Mouse (Mus musculus): ENCODE data around the gene Abcc6. TPM values are rescaled to one million over a fixed set of nuclear protein-coding genes. Genes with fewer than 3 reads are reported as not detected.

Abcc6 gene
- 1 to 10 TPM; 1.6 to 3.8 TPM for total RNA-seq (2021)

DNA sequence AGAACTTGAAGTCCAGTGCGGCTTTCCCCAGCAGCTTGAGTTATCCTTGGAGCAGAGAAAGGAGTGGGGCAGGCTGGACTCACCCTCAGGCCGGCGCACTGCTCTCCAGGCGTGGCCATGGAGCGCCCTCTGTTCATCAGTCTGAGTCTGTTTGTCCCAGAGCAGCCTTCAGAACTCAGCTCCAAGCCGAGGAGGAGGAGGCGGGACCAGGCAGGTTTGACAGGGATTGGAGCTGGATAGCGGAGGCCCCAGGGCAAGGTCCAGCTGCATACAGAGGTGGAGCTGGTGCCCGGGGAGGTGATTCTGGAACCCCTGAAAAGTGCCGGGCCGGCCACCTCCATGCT, at the start of gene Abcc6:
TSS of gene Abcc6 (minus strand) at position 158 of the 344 bp plus-strand sequence.
- intact Hi-C loops (cut with DNase I): no loop called here

DNA sequence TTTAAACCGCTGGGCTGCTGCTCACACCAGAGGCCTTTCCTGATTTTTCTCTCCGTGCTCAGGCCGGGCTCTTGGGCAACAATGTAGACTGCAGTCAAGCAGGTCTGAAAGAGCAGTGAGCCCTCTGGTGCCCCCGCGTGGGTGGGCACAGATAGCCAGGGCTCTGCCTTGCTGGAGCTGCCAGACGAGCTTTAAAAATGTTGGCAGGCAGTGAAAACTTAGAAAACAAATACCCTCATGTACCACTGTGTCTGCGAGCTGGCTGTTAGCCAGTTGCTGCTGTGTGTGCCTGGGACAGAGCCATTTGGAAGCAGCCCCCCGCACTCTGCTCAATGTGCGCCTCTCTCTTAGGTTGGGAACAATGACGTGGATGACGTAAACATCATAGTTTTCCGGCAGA, 47.6 kb upstream of the Abcc6 start:
- intact Hi-C loops (cut with DNase I): no loop called here
- no peak for DNase-seq (ENCODE audit: low spot score in 2 of 2)

More for the DNA sequence above, at the start of gene Abcc6:
- DNase-seq (ENCODE audit: low spot score in 2 of 2): no peak

DNA sequence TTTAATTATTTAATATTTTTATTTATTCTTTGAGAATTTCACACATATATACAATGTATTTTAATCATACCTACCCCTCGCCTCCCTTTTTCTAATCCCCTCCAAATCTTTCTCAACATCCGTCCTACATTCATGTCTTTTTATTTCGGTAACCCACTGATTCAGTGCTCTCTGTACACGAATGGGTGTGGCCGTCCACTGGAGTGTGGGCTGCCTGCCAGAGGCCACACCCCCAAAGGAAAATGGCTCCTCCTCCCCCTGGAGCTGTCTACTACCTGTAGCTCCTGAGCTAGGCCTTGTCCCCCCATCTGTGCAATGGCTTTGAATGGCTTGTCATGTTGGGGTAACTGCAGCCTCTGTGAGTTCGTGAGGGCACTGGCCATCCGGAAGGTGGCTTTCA, 46.7 kb upstream of the Abcc6 start:
- intact Hi-C loops (cut with DNase I): no loop called here
- DNase-seq (ENCODE audit: low spot score in 2 of 2): no peak

DNA sequence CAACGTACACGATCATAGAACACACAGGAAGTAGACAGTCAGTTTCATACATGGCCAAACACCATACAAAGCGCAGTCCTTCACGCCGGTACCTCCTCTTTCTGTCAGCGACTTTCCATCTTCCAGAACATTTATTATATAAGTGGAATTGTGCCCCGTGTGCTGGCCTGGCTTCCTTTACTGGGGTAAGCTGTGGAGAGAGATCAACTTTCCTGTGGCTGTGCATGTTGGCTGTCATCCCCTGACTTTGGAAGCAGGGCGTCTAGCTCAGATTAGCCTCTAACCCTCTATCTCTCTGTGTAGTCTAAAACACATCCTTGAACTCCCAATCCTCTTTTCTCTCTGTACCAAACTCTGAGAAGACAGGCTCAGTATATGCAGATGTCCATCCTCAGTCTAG, 38.7 kb upstream of the Abcc6 start:
- intact Hi-C loops (cut with DNase I): no loop called here
- DNase-seq (ENCODE audit: low spot score in 2 of 2): no peak

DNA sequence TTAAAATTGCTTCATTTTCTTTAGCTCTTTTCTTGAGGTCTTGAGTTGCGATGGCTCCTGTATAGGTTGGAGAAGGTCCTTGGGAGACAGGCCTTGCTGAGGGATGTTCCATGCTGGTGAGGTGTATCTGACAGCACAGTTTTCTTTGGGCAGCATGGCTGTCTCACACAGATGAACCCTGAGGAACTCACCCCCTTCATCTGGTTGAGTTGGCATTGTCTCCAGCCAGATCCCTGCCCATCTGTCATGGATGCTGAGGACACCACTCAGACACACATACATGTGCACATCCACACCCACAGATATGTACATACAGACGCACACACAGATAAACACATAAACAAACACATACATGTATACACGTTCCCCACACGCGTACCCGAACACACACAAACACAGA, 33.2 kb upstream of the Abcc6 start:
- no peak for DNase-seq (ENCODE audit: low spot score in 2 of 2)
- intact Hi-C loops (cut with DNase I): no loop called here

DNA sequence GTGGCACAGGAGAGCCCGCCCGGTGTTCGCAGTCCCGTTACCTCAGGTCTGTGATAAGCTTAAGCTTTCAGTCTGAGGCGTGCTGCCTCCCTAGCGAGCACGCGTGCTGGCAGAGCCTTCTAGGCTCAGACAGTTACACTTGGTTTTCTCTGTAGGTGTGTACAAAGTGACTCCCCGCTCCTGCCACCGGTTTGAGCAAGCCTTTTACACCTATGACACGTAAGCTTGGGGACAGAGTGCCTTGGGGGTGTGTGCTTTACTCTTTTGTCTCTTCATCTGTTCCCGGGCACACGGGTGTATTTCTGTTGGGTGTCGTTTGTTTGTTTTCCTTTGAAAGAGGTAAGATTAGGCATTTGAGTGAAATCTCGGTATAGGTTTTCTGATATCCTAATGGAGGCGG, 31.5 kb upstream of the Abcc6 start:
- no peak for DNase-seq (ENCODE audit: low spot score in 2 of 2)
- intact Hi-C loops (cut with DNase I): no loop called here

DNA sequence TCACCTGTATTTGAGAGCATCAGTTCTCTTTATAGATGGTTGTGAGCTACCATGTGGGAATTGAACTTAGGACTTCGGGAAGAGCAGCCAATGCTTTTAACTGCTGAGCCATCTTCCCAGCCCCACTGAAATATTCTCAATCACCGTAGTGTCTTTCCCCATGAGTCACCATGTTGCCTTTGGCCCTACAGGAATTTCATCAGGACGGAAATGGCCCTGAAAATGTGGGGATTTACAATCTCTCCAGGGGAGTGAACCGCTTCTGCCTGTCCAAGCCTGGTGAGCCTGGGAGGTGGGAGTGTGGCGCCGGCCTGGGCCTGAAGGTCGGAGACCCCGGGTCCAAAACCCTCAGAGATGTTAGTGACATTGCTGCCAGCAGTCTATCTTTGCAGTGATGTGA, 30.6 kb upstream of the Abcc6 start:
- DNase-seq (ENCODE audit: low spot score in 2 of 2): no peak
- intact Hi-C loops (cut with DNase I): no loop called here

DNA sequence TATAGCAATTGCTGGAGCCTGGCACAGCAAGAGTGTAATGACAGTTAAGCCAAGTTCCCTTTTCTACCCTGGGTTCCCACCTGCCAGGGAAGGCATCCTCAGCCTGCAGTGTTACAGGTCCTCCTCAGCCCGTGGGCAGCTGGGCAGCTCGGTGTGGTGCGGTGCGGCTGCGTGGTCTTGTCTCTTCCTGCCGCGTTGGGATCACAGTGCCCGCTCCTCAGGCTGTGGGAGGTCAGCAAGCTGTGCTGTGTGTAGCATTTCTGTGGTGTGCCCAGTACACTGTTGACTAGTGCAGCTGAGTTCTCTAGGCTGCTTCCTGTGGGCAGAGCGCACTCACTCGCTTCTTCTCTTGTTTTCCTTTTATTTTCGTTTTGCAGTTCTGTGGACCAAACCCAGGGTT, 28.8 kb upstream of the Abcc6 start:
- DNase-seq (ENCODE audit: low spot score in 2 of 2): no peak
- intact Hi-C loops (cut with DNase I): no loop called here

DNA sequence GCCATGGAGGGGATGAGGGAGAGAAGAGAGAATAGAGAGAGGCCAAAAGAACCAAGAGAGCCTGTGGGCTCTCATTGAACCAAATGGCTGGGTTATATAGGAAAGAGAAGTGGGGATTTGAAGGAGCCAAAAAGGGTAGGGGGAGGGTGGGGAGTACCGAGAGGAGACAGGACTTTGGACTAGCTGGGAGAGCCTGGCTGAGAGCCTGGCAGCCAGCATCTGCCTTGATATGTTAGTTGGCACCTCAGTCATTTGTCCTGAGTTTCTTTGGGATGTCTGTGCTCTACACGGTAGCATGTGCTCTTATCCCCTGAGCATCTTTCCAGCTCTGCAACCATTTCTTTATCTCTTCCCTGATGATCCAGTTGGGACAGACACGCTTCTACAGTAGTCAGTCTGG, 23.5 kb upstream of the Abcc6 start:
- intact Hi-C loops (cut with DNase I): no loop called here
- DNase-seq (ENCODE audit: low spot score in 2 of 2): no peak

DNA sequence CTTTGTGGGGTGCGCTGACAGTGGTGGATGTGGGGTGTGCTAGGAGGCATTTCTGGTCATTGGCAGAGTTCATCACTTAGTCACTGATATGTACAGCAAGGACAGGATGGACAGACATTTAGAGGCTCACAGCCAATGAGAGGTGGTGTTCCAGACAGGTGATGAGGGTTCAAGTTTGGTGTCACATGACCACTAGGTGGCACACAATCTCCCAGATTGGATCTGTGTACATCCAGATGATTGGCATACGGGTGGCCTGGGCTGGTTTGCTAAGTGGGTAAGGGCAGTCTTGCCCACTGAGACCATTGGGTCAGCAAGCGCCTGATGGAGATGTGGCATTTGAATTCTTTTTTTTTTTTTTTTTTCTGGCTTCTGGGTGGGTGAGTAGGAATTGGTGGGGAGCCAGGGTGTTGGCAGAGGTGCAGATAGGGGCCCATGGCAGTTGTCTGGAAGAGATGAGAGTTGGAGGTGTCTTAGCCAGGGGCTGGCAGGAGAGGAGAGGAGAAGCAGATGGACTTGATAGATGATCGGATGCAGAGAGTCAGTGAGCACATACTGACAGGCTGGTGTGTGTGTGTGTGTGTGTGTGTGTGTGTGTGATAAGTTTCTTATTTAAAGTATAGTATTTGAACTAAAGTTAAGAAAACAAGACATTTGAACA, 22.2 kb upstream of the Abcc6 start:
- DNase-seq (ENCODE audit: low spot score in 2 of 2): no peak

DNA sequence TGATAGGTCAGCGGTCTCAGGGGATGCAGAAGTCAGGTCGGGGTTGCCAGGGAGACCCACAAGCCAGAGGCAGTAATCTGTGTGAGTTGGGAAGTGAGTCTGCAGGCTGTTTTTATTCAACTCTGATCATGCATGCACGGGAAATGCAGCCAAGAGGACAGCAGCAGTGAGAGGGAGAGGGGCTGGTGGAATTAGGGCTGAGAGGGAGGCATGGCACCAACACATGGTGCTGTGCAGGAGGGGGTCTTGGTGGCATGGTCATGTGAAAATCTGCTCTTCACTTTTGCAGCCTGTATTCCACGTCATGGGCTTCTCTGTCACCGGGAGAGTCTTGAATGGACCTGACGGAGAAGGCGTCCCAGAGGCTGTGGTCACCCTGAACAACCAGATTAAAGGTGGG, 19.9 kb upstream of the Abcc6 start:
- no peak for DNase-seq (ENCODE audit: low spot score in 2 of 2)
- intact Hi-C loops (cut with DNase I): no loop called here

More for the DNA sequence above, 22.2 kb upstream of the Abcc6 start:
- intact Hi-C loops (cut with DNase I): no loop called here

DNA sequence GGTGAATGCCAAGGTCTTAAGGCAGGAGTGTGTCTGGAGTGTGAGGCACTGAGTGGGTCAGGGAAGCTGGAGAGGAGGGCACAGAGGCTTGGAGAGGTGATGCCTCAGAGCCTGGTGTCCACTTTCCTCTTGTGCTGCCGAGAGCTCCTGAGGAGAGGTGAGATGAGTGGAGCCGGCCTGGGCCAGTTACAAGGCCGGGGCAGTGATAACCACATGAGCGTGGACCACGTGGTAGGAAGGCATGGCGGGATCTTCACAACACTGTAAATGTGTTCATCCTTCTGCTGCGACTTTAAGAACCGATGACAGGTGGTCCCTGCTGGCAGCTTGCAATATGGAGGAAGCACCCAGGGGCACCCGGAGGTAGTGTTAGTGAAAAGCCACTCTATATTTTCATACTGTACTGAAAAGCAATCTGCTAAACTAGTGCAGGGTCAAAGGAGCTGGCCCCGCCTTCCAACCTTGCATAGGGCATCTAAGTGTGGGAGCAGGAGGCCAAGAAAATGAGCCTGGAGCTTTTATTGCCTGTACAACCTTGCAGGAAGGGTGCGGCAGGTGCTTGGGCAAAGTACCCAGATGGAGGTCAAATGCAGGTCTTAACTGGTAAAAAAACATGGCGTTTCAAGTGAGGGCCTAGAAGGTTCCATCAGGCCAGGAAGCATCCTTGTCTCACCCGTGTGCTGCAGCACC, 17.9 kb upstream of the Abcc6 start:
- no peak for DNase-seq (ENCODE audit: low spot score in 2 of 2)
- intact Hi-C loops (cut with DNase I): no loop called here

DNA sequence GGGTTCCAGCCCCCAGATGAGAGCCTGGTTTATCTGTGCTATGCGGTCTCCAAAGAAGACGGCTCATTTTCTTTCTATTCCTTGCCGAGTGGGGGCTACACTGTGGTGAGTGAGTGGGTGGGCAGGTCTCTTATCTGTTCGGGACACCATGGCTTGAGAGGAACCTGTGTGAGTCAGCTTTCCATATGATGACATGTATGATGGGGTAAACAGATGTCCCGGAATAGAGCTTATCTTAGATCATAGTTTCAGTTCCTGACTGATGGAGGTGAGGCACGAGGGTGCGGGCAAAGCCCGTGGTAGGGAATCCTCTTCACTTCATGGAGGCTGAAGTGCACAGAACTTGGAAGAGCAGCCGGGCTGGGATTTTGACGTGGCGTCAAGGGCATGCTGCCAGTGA, 15.8 kb upstream of the Abcc6 start:
- DNase-seq (ENCODE audit: low spot score in 2 of 2): no peak
- intact Hi-C loops (cut with DNase I): no loop called here

DNA sequence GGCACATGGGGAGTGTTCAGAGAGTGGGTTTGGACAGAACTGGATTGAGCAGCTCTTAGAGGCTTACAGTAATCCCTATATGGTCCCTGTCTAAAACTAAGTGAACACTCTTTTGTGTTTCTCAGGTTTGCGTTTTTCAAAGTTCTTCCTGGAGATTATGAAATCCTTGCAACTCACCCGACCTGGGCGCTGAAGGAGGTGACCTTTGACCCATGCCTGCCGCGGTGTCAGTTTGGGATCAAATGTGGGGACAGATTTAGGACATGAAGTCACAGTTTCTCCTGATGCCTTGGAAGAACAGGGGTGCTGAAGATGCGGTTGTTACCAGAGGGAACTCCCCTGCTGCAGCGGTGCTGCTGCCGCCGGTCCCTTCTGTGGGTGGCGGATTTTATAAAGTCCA, 14.0 kb upstream of the Abcc6 start:
- no peak for DNase-seq (ENCODE audit: low spot score in 2 of 2)
- intact Hi-C loops (cut with DNase I): no loop called here

DNA sequence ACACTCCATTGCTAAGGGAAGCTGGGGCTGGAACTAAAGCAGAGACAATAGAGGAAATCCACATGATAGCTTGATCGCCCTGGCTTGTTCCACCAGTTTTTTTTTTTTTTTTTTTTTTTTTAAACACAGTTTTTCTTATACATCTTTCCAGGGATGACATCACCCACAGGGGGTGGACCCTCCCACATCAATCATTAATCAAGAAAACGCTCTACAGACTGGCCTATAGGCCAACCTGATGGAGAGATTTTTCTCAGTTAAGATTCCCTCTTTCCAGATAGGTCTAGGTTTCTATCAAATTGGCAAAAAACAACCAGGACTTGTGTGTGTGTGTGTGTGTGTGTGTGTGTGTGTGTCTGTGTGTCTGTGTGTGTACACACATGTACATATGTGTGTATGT, 9.8 kb upstream of the Abcc6 start:
- intact Hi-C loops (cut with DNase I): no loop called here
- no peak for DNase-seq (ENCODE audit: low spot score in 2 of 2)

DNA sequence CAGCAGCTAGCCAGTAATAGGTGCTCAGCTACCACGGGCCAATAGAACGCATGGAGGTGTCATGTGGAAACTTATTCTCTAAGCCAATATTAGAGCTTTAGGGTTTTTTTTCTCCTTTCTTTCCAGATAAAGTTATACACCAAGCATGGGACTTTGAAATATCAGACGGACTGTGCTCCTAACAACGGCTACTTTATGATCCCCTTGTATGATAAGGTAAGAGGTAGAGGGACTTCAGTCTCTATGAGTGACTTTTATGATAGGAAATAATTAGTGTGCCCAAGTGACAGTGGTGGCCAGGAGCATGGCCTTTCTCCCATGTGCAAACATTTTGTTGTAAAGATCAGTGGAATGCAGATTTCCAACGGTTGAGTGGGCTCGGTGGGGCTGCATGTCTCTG, 7.3 kb upstream of the Abcc6 start:
- no peak for DNase-seq (ENCODE audit: low spot score in 2 of 2)
- intact Hi-C loops (cut with DNase I): no loop called here

DNA sequence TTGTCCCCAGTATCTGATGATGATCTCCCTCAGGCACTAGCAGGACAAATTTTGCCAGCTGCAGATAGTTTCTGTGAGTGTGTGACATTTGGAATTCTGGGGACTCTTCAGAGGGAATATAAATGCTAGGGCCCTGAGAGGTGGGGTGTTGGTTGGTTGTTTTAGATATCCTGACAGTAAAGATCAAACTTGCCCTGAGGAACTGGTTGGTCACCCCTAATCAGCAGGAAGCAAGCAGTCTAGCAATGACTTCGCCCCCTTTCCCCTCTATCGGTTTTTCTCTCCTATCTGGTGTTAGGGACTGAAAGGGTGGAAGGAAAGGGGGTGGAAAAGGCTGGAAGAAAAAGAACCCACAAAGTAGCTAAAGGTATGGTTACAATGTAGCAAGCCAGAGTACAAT, 5.4 kb upstream of the Abcc6 start:
- intact Hi-C loops (cut with DNase I): no loop called here
- no peak for DNase-seq (ENCODE audit: low spot score in 2 of 2)

DNA sequence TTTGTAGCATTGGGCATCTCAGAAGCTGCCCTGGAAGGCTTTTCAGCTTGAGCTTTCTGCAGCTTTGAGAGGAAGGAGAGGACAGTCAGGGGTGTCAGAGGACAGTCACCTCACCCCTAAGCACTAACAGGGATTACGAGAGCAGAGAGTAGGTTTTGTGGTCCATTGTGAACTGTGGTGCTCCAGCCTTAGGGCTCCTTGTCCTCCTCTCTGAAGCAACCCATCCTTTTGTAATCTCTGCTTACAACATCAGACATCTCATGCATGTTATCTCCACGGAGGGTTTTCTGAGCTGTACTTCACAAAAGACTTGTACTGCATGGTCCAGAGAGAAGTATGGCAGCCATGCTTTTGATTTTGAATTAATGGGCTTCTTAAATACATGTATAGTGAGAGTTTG, 4.9 kb upstream of the Abcc6 start:
- intact Hi-C loops (cut with DNase I): no loop called here
- DNase-seq (ENCODE audit: low spot score in 2 of 2): no peak

DNA sequence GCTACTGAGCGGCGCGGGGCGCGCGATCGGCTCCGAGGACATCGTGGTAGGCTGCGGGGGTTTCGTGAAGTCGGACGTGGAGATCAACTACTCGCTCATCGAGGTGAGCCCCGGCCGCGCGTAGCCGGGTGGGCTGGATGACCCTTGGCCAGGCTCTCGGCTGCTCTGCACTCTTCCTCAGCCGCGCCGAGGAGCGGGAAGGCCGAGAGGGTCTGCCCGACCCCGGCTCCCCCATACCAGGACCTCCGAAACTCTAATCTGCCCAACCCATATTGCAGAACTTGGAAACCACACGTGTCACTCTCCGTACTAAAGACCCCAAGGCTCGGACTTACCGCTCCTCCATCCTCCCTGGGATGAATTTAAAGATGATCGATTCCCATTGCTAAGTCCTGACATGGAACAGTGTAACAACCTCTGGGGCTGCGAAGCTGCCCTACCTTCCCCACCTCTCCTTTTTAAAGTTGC, 3.8 kb upstream of the Abcc6 start:
- no peak for DNase-seq (ENCODE audit: low spot score in 2 of 2)
- intact Hi-C loops (cut with DNase I): no loop called here

DNA sequence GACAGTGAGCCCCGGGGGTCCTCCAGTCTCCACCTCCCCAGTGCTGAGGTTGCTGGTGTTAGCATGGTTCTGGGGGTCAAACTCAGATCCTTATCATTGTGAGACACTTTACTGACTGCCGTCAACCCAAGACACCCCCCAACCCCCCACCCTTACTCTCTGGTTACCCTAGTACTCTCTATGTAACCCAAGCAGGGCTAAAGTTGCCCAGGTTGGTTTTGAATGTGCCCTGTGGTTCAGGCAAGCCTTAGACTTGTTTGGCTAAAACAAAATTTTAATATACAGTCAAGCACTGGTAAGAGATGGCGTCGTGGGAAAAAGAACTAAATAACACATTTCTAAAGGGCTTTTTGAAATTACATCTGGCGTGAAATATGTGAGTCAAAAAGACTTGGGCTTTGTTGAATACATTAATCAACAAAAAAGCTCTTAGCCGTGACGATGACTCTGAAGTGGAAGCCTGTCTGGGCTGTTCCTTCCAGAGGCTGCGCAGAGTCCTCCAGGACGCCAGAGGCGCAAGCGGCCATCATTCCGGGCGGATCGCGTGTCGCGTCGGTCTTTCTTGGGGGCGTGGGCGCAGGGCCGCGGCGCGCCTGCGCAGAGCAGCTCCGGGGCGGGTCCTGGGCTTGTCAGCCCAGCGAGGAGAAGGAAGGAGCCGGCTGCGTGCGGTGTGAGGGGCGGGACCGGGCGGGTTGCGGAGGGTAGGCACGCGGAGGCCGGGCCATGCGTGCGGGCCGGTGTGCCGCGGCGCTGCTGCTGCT, 3.2 kb upstream of the Abcc6 start, which contains the start of gene Nomo1:
TSS of gene Nomo1 (plus strand) at position 590 of the 761 bp plus-strand sequence.
- DNase-seq (ENCODE audit: low spot score in 2 of 2): peak; percentile 95 to 96
- intact Hi-C loops (cut with DNase I): no loop called here

DNA sequence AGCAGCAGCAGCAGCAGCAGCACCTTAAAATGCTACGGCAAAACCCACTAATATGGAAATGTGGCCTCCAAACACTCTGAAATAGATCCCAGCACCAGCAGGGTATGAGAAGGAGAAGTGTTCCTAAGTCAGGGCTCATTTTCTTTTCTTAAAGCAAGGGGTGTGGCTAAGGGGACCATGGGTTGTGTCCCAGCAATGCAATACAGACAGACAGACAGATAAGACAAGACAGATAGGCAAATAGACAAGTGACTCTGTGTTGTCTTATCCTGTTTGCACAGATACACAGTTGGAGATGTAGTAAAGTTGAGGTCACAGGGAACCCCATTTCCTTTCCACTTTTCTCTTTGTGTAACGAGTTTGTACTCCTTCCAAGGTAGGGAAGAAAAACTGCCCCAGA, 973 bp upstream of the Abcc6 start:
- DNase-seq (ENCODE audit: low spot score in 2 of 2): no peak
- intact Hi-C loops (cut with DNase I): no loop called here
